Mouse (Mus musculus) liver, adult 2 months (tissue): ENCODE measurements around the gene Mdga2. TPM values are rescaled to one million over a fixed set of nuclear protein-coding genes. Genes with fewer than 3 reads are reported as not detected.

Experiments
- DNase-seq: peaks from one replicate; pipeline ENCODE4 v3.0.0-alpha.2; 2011; ENCODE audit warnings: low read depth, low spot score; ENCODE audit errors: extremely low read depth
- H3K27ac ChIP-seq: fragments of 200-500 bp; replicated peaks from 2 replicates; pipeline ENCODE4 v1.5.1; 2012; ENCODE audit warnings: low read depth, mild to moderate bottlenecking, control low read depth, inconsistent platforms, low read length; ENCODE audit not compliant: insufficient read depth
- H3K27me3 ChIP-seq: fragments of 200-500 bp; 2 replicates; pipeline ENCODE4 v1.6.1; 2012; ENCODE audit warnings: mild to moderate bottlenecking, moderate library complexity, low read length, inconsistent platforms; ENCODE audit not compliant: control insufficient read depth, insufficient read depth
- H3K36me3 ChIP-seq: fragments of 200-500 bp; 2 replicates; pipeline ENCODE4 v1.6.1; 2012; ENCODE audit warnings: low read length, inconsistent platforms; ENCODE audit not compliant: control insufficient read depth, insufficient read depth
- H3K4me1 ChIP-seq: fragments of 200-500 bp; 2 replicates; pipeline ENCODE4 v1.6.1; 2011; ENCODE audit warnings: low read length; ENCODE audit not compliant: control insufficient read depth, insufficient read depth
- H3K4me3 ChIP-seq: fragments of 200-500 bp; 2 replicates; pipeline ENCODE4 v1.5.1; 2011; ENCODE audit warnings: low read depth, mild to moderate bottlenecking, control low read depth, low read length, moderate library complexity; ENCODE audit not compliant: insufficient read depth
- H3K79me2 ChIP-seq: fragments of 200-500 bp; 2 replicates; pipeline ENCODE4 v1.6.1; 2012; ENCODE audit warnings: inconsistent platforms, mild to moderate bottlenecking, low read length, moderate library complexity; ENCODE audit not compliant: control insufficient read depth, insufficient read depth
- H3K9ac ChIP-seq: fragments of 200-500 bp; 2 replicates; pipeline ENCODE4 v1.6.1; 2012; ENCODE audit warnings: low read depth, mild to moderate bottlenecking, control low read depth, inconsistent platforms, low read length
- CTCF ChIP-seq: fragments of 200-500 bp; IDR thresholded peaks from 2 replicates; pipeline ENCODE4 v1.5.1; 2011; ENCODE audit warnings: low read depth, low read length, control low read depth
- POLR2A ChIP-seq: fragments of 200-500 bp; IDR thresholded peaks from 2 replicates; pipeline ENCODE4 v1.6.1; 2011; ENCODE audit warnings: low read length, control low read depth; ENCODE audit not compliant: insufficient read depth; ENCODE audit errors: extremely low read depth
- WGBS: fragments of 180-500 bp; shearing (Covaris S2); methylation state at CpG from one replicate; pipeline ENCODE4 v1.1.7; 2018; 5-methylcytosine and 5-hydroxymethylcytosine counted together
- polyA plus RNA-seq: library from polyadenylated mRNA; depleted of rRNA; stranded (reverse); fragments of >200 nt; gene quantifications from 2 replicates; pipeline ENCODE4 v1.2.3, GENCODE M21; 2012
- total RNA-seq: library from RNA; depleted of rRNA; stranded (reverse); fragments of >200 nt; gene quantifications from 2 replicates; pipeline ENCODE4 v1.2.3, GENCODE M21; 2014

Mdga2 gene
- total and polyA plus RNA-seq, 2 experiments: not detected

DNA sequence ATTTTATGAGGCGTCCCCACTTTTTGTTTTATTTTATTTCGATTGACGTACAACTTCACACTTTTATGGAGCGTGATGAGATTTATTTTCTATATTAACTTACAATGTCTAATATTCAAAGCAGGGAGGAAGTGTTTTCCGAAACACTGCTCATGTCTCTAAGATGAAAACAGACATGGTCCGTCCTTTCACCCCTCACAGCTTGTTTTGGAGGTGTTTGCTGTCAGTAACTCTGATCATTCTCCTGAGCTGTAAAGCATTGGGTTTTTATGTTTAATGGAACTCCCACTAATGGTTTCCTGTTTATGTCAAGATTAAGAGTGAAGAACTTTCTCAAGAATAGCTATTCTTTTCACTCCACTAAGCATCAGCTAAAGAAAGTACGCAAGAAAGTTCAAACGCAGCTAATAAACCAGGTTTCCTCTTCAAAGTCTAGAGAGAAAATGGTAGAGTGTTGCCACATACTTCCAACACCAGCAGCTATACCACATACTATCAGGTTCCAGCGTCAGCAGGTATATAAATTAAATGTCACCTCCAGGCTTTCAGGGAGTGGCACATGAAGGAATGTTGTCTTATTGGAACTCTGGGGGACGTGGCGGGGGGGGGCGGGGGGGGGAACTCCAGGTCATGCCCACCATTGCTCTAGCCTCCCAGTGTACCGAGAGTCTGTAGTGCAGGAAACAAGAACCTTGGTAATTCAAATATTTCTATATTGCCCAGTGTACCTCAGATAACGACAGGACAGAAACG is 186.7 kb downstream of the Mdga2 start:
- H3K4me1 ChIP-seq: no peaks in the 10 kb centered on the region
- TF ChIP-seq CTCF: no peak
- TF ChIP-seq POLR2A: no peak
- H3K4me3 ChIP-seq: no peak overlapping the region
- no peak overlapping the region for H3K27ac ChIP-seq
- H3K27me3 ChIP-seq: no peaks in the 10 kb centered on the region
- no peaks in the 10 kb centered on the region for H3K79me2 ChIP-seq
- WGBS: 84% methylated on average over 15 of the region's 15 CpGs
- no peak overlapping the region for H3K9ac ChIP-seq
- no peaks in the 10 kb centered on the region for H3K36me3 ChIP-seq
- DNase-seq: no peak

DNA sequence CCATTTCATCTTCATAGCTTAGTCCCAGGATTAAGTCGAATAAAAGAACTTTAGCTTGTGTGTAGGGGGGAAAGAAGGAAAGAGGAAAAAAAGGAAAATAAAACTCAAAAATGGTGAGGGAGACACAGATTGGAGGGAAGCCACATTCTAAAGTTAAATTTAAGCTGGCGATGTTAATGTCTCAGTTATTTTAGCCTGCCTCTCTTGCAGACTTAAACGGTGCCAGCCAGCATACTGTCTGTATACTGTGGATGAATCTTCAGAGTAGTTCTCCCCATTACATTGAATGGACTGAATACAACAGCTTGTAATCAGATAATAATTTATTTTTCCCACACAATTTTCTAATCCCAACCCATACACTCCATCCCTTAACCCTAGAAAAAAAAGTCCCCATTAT is 205.2 kb downstream of the Mdga2 start:
- H3K9ac ChIP-seq: no peak overlapping the region
- no peak overlapping the region for H3K4me3 ChIP-seq
- no peak for DNase-seq
- 75% methylated on average over 3 of the region's 3 CpGs for WGBS
- no peak overlapping the region for H3K27ac ChIP-seq
- no peaks in the 10 kb centered on the region for H3K27me3 ChIP-seq
- no peaks in the 10 kb centered on the region for H3K4me1 ChIP-seq
- TF ChIP-seq POLR2A (no peak), CTCF (no peak)
- H3K36me3 ChIP-seq: no peaks in the 10 kb centered on the region
- no peaks in the 10 kb centered on the region for H3K79me2 ChIP-seq

GRCm38 (mm10) chr12:67011368-67011767 is 211.0 kb downstream of the Mdga2 start:
- Histone ChIP-seq H3K27ac (no peak overlapping the region), H3K79me2 (no peaks in the 10 kb centered on the region), H3K9ac (no peak overlapping the region), H3K4me3 (no peak overlapping the region), H3K27me3 (no peaks in the 10 kb centered on the region), H3K36me3 (no peaks in the 10 kb centered on the region), H3K4me1 (no peaks in the 10 kb centered on the region)
- TF ChIP-seq POLR2A (no peak), CTCF (no peak)
- DNase-seq: no peak
- WGBS: 54% methylated on average over 4 of the region's 4 CpGs

DNA sequence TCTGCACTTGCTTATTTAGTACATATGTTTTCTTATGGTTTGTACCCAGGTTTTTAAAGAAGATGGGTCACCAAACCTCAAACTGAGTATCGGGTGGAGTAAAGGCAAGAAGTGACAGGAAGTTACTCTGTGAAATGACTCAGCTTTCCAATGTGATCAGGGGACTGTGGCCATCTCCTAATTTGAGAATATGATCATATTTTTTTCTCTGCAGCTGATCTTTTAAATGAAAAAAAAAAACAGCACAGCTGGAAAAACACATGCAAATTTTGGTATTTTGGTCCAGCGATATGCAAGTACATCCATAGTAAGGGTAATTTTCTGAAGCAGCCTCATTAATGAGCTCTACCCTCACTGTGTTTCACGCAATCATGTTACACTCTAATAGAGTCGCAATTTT is 212.0 kb downstream of the Mdga2 start:
- WGBS: 73% methylated on average over 4 of the region's 4 CpGs
- no peak overlapping the region for H3K4me3 ChIP-seq
- no peaks in the 10 kb centered on the region for H3K4me1 ChIP-seq
- no peak overlapping the region for H3K27ac ChIP-seq
- H3K79me2 ChIP-seq: no peaks in the 10 kb centered on the region
- DNase-seq: no peak
- H3K36me3 ChIP-seq: no peaks in the 10 kb centered on the region
- H3K27me3 ChIP-seq: no peaks in the 10 kb centered on the region
- TF ChIP-seq CTCF (no peak), POLR2A (no peak)
- H3K9ac ChIP-seq: no peak overlapping the region

GRCm38 (mm10) chr12:67009191-67009590 is 213.2 kb downstream of the Mdga2 start:
- Histone ChIP-seq H3K79me2 (no peaks in the 10 kb centered on the region), H3K4me1 (no peaks in the 10 kb centered on the region), H3K36me3 (no peaks in the 10 kb centered on the region), H3K9ac (no peak overlapping the region), H3K4me3 (no peak overlapping the region), H3K27me3 (no peaks in the 10 kb centered on the region), H3K27ac (no peak overlapping the region)
- 58% methylated on average over 3 of the region's 3 CpGs for WGBS
- no peak for TF ChIP-seq CTCF
- TF ChIP-seq POLR2A: no peak
- no peak for DNase-seq

- WGBS: 57% methylated on average over 3 of the region's 3 CpGs
Measured at GRCm38 (mm10) chr12:66954129-66954528, 268.2 kb downstream of the Mdga2 start.

More at GRCm38 (mm10) chr12:66954129-66954528, 268.2 kb downstream of the Mdga2 start:
- no peak overlapping the region for H3K4me3 ChIP-seq
- no peaks in the 10 kb centered on the region for H3K36me3 ChIP-seq
- no peak for TF ChIP-seq CTCF
- TF ChIP-seq POLR2A: no peak
- no peak for DNase-seq
- no peak overlapping the region for H3K9ac ChIP-seq
- no peaks in the 10 kb centered on the region for H3K4me1 ChIP-seq
- no peaks in the 10 kb centered on the region for H3K79me2 ChIP-seq
- H3K27me3 ChIP-seq: no peaks in the 10 kb centered on the region
- no peak overlapping the region for H3K27ac ChIP-seq
